Mouse (Mus musculus): ENCODE measurements around the gene Nek11. TPM values are rescaled to one million over a fixed set of nuclear protein-coding genes. Genes with fewer than 3 reads are reported as not detected.

The Nek11 gene
- polyA plus RNA-seq, 1 experiment from 2014 or later = 0.18 TPM

GRCm38 (mm10) chr9:105254076-105254475 is 141.2 kb downstream of the Nek11 start:
- Histone ChIP-seq H3K36me3 (ENCODE audit: control insufficient read depth, insufficient read depth, low read length) (no peaks in the 10 kb centered on the region), H3K9ac (ENCODE audit: low read length) (no peak overlapping the region), H3K27ac (replicated peaks) (no peak overlapping the region), H3K9me3 (ENCODE audit: control insufficient read depth, low read length) (no peaks in the 10 kb centered on the region), H3K4me1 (replicated peaks; ENCODE audit: control insufficient read depth, insufficient read depth) (no peaks in the 10 kb centered on the region), H3K27me3 (ENCODE audit: control insufficient read depth, insufficient read depth, low read length) (no peaks in the 10 kb centered on the region), H3K4me3 (ENCODE audit: low read depth, low read length) (no peak overlapping the region), H3K4me2 (replicated peaks; ENCODE audit: low read depth) (no peak overlapping the region)
- DNase-seq (ENCODE audit: low spot score) = no peak
- TF ChIP-seq EP300 (optimal IDR thresholded peaks at IDR 0.05) (no peak), CTCF (IDR thresholded peaks at IDR 0.05; ENCODE audit: low read depth) (no peak)
- WGBS = 94% methylated on average over 1 of the region's 1 CpGs
- no peak for ATAC-seq (ENCODE audit: low FRiP score, low TSS enrichment)

- 80% methylated on average over 4 of the region's 4 CpGs for WGBS
- TF ChIP-seq EP300 (optimal IDR thresholded peaks at IDR 0.05) = no peak
- TF ChIP-seq CTCF (IDR thresholded peaks at IDR 0.05; ENCODE audit: low read depth) = no peak
- DNase-seq (ENCODE audit: low spot score) (no peak), ATAC-seq (ENCODE audit: low FRiP score, low TSS enrichment) (no peak)
- Histone ChIP-seq H3K4me3 (ENCODE audit: low read depth, low read length) (no peak overlapping the region), H3K9me3 (ENCODE audit: control insufficient read depth, low read length) (no peaks in the 10 kb centered on the region), H3K36me3 (ENCODE audit: control insufficient read depth, insufficient read depth, low read length) (no peaks in the 10 kb centered on the region), H3K4me1 (replicated peaks; ENCODE audit: control insufficient read depth, insufficient read depth) (no peaks in the 10 kb centered on the region), H3K27ac (replicated peaks) (no peak overlapping the region), H3K9ac (ENCODE audit: low read length) (no peak overlapping the region), H3K27me3 (ENCODE audit: control insufficient read depth, insufficient read depth, low read length) (no peaks in the 10 kb centered on the region), H3K4me2 (replicated peaks; ENCODE audit: low read depth) (no peak overlapping the region)
Measured at GRCm38 (mm10) chr9:105252349-105253041, 142.8 kb downstream of the Nek11 start.

- Histone ChIP-seq H3K36me3 (ENCODE audit: control insufficient read depth, insufficient read depth, low read length) (no peaks in the 10 kb centered on the region), H3K4me2 (replicated peaks; ENCODE audit: low read depth) (no peak overlapping the region), H3K9me3 (ENCODE audit: control insufficient read depth, low read length) (no peaks in the 10 kb centered on the region), H3K9ac (ENCODE audit: low read length) (no peak overlapping the region), H3K4me1 (replicated peaks; ENCODE audit: control insufficient read depth, insufficient read depth) (no peaks in the 10 kb centered on the region), H3K27ac (replicated peaks) (no peak overlapping the region), H3K4me3 (ENCODE audit: low read depth, low read length) (no peak overlapping the region), H3K27me3 (ENCODE audit: control insufficient read depth, insufficient read depth, low read length) (no peaks in the 10 kb centered on the region)
- no peak for ATAC-seq (ENCODE audit: low FRiP score, low TSS enrichment)
- DNase-seq (ENCODE audit: low spot score) = no peak
- WGBS = 91% methylated on average over 4 of the region's 4 CpGs
- TF ChIP-seq CTCF (IDR thresholded peaks at IDR 0.05; ENCODE audit: low read depth) (no peak), EP300 (optimal IDR thresholded peaks at IDR 0.05) (no peak)
Measured at GRCm38 (mm10) chr9:105251256-105251655, 144.1 kb downstream of the Nek11 start.

GRCm38 (mm10) chr9:105244024-105244423 is 151.3 kb downstream of the Nek11 start:
- no peaks in the 10 kb centered on the region for H3K36me3 ChIP-seq (ENCODE audit: control insufficient read depth, insufficient read depth, low read length)
- no peaks in the 10 kb centered on the region for H3K4me1 ChIP-seq (replicated peaks; ENCODE audit: control insufficient read depth, insufficient read depth)
- no peak overlapping the region for H3K4me2 ChIP-seq (replicated peaks; ENCODE audit: low read depth)
- 28% methylated on average over 5 of the region's 5 CpGs for WGBS
- no peaks in the 10 kb centered on the region for H3K27me3 ChIP-seq (ENCODE audit: control insufficient read depth, insufficient read depth, low read length)
- peak; percentile 23 for DNase-seq (ENCODE audit: low spot score)
- ATAC-seq (ENCODE audit: low FRiP score, low TSS enrichment) = no peak
- no peaks in the 10 kb centered on the region for H3K9me3 ChIP-seq (ENCODE audit: control insufficient read depth, low read length)
- H3K9ac ChIP-seq (ENCODE audit: low read length) = no peak overlapping the region
- H3K4me3 ChIP-seq (ENCODE audit: low read depth, low read length) = no peak overlapping the region
- TF ChIP-seq CTCF (IDR thresholded peaks at IDR 0.05; ENCODE audit: low read depth) = no peak
- TF ChIP-seq EP300 (optimal IDR thresholded peaks at IDR 0.05) = no peak
- H3K27ac ChIP-seq (replicated peaks) = no peak overlapping the region

GRCm38 (mm10) chr9:105214434-105214833 is 180.9 kb downstream of the Nek11 start:
- ATAC-seq (ENCODE audit: low FRiP score, low TSS enrichment) (no peak), DNase-seq (ENCODE audit: low spot score) (no peak)
- Histone ChIP-seq H3K9me3 (ENCODE audit: control insufficient read depth, low read length) (no peaks in the 10 kb centered on the region), H3K4me3 (ENCODE audit: low read depth, low read length) (no peak overlapping the region), H3K4me1 (replicated peaks; ENCODE audit: control insufficient read depth, insufficient read depth) (no peaks in the 10 kb centered on the region), H3K27ac (replicated peaks) (no peak overlapping the region), H3K9ac (ENCODE audit: low read length) (no peak overlapping the region), H3K27me3 (ENCODE audit: control insufficient read depth, insufficient read depth, low read length) (no peaks in the 10 kb centered on the region), H3K36me3 (ENCODE audit: control insufficient read depth, insufficient read depth, low read length) (no peaks in the 10 kb centered on the region), H3K4me2 (replicated peaks; ENCODE audit: low read depth) (no peak overlapping the region)
- WGBS = 41% methylated on average over 4 of the region's 4 CpGs
- TF ChIP-seq CTCF (IDR thresholded peaks at IDR 0.05; ENCODE audit: low read depth) (peak; percentile 57), EP300 (optimal IDR thresholded peaks at IDR 0.05) (no peak)

- H3K27ac ChIP-seq (replicated peaks) = no peak overlapping the region
- H3K4me1 ChIP-seq (replicated peaks; ENCODE audit: control insufficient read depth, insufficient read depth) = no peaks in the 10 kb centered on the region
- H3K9me3 ChIP-seq (ENCODE audit: control insufficient read depth, low read length) = no peaks in the 10 kb centered on the region
- H3K27me3 ChIP-seq (ENCODE audit: control insufficient read depth, insufficient read depth, low read length) = no peaks in the 10 kb centered on the region
- H3K4me2 ChIP-seq (replicated peaks; ENCODE audit: low read depth) = no peak overlapping the region
- no peak overlapping the region for H3K9ac ChIP-seq (ENCODE audit: low read length)
- no peak for TF ChIP-seq CTCF (IDR thresholded peaks at IDR 0.05; ENCODE audit: low read depth)
- TF ChIP-seq EP300 (optimal IDR thresholded peaks at IDR 0.05) = no peak
- no peak overlapping the region for H3K4me3 ChIP-seq (ENCODE audit: low read depth, low read length)
- no peak for ATAC-seq (ENCODE audit: low FRiP score, low TSS enrichment)
- no peak for DNase-seq (ENCODE audit: low spot score)
- 70% methylated on average over 1 of the region's 1 CpGs for WGBS
- no peaks in the 10 kb centered on the region for H3K36me3 ChIP-seq (ENCODE audit: control insufficient read depth, insufficient read depth, low read length)
Measured at GRCm38 (mm10) chr9:105200305-105200704, 195.0 kb downstream of the Nek11 start.

Measured in stomach, postnatal 0 days (tissue).